Mouse (Mus musculus) limb, embryonic 13.5 days (tissue): ENCODE measurements around the gene Pkib. TPM values are rescaled to one million over a fixed set of nuclear protein-coding genes. Genes with fewer than 3 reads are reported as not detected.

Experiments used
- ATAC-seq: fragments of 200-750 bp; cut with Nextera tagmentation; 2 replicates; pipeline ENCODE4 v1.8.0; 2017; ENCODE audit warnings: low read depth, moderate number of reproducible peaks, moderate TSS enrichment; ENCODE audit not compliant: low FRiP score
- H3K27ac ChIP-seq: fragments of 300-500 bp; sonication (generic); 2 replicates; pipeline ENCODE4 v1.5.1; 2015; ENCODE audit warnings: inconsistent platforms, mild to moderate bottlenecking, moderate library complexity
- H3K27me3 ChIP-seq: fragments of 300-500 bp; sonication (generic); 2 replicates; pipeline ENCODE4 v1.6.1; 2015; ENCODE audit warnings: mild to moderate bottlenecking, inconsistent platforms
- H3K36me3 ChIP-seq: fragments of 300-500 bp; sonication (generic); 2 replicates; pipeline ENCODE4 v1.6.1; 2015; ENCODE audit warnings: inconsistent platforms, mild to moderate bottlenecking, moderate library complexity
- H3K4me1 ChIP-seq: fragments of 300-500 bp; sonication (generic); 2 replicates; pipeline ENCODE4 v1.6.1; 2015; ENCODE audit warnings: inconsistent platforms
- H3K4me2 ChIP-seq: fragments of 300-500 bp; sonication (generic); replicated peaks from 2 replicates; pipeline ENCODE4 v1.6.1; 2015; ENCODE audit warnings: inconsistent platforms, mild to moderate bottlenecking, moderate library complexity
- H3K4me3 ChIP-seq: fragments of 300-500 bp; sonication (generic); 2 replicates; pipeline ENCODE4 v1.5.1; 2015; ENCODE audit warnings: moderate library complexity, mild to moderate bottlenecking, inconsistent platforms
- H3K9ac ChIP-seq: fragments of 300-500 bp; sonication (generic); 2 replicates; pipeline ENCODE4 v1.6.1; 2015; ENCODE audit warnings: mild to moderate bottlenecking, inconsistent platforms
- H3K9me3 ChIP-seq: fragments of 300-500 bp; sonication (generic); 2 replicates; pipeline ENCODE4 v1.6.1; 2016; ENCODE audit warnings: inconsistent platforms
- WGBS: fragments of 180-500 bp; shearing (Covaris S2); methylation state at CpG from one replicate; pipeline ENCODE4 v1.1.7; 2015; 5-methylcytosine and 5-hydroxymethylcytosine counted together
- polyA plus RNA-seq: library from polyadenylated mRNA; unstranded; fragments of >200 nt; fragmentation: Nextera tagmentation; extraction: Ambion mirVana; gene quantifications from 2 replicates; pipeline ENCODE4 v1.2.1, GENCODE M21; 2015

The Pkib gene
- polyA plus RNA-seq, 1 experiment from 2014 or later, result 1.2 TPM

DNA sequence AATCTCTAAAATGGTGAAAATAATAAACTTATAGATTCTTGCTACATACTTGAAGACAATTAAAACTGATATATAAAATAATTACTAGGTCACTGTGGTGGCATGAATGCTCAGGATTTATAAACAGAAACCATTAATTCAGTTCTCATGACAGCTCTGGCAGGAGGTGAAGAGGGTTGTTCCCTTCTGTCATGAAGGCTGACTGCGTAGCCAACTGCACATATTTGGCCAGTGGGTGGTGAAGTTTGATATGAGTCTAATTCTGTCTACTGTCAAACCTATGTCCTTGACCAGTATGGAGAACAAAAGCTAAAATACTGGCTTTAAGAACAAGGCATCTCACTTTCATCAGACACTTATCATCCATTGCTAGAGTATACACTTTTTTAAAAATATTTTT is 21.5 kb downstream of the Pkib start:
- no peak for ATAC-seq
- Histone ChIP-seq H3K4me1 (no peaks in the 10 kb centered on the region), H3K27ac (no peak overlapping the region), H3K9ac (no peak overlapping the region), H3K4me2 (no peak overlapping the region), H3K27me3 (no peaks in the 10 kb centered on the region), H3K9me3 (no peaks in the 10 kb centered on the region), H3K36me3 (no peaks in the 10 kb centered on the region), H3K4me3 (no peak overlapping the region)
- 79% methylated on average over 1 of the region's 1 CpGs for WGBS

DNA sequence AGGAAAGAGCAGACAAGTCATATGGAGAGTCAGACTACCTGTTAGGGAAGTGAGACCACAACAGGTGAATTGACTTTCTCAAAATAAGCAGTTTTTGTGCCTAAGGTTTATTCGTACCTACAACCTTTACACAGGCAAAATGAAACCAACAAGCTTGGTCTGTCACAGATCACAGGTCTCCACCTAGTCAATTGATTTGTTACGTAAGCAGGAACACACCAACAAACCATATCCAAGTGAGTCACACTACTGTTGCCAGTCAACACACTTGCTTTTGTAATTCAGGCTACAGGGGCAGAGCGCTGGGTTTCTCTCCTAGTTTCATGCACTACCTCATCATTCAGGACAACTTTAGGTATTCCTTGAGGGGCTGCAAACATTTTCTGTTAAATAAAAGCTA is 28.7 kb downstream of the Pkib start:
- Histone ChIP-seq H3K9me3 (no peaks in the 10 kb centered on the region), H3K4me3 (no peak overlapping the region), H3K27me3 (no peaks in the 10 kb centered on the region), H3K4me2 (no peak overlapping the region), H3K9ac (no peak overlapping the region), H3K36me3 (no peaks in the 10 kb centered on the region), H3K4me1 (no peaks in the 10 kb centered on the region), H3K27ac (no peak overlapping the region)
- ATAC-seq, result no peak
- WGBS, result 87% methylated on average over 3 of the region's 3 CpGs

DNA sequence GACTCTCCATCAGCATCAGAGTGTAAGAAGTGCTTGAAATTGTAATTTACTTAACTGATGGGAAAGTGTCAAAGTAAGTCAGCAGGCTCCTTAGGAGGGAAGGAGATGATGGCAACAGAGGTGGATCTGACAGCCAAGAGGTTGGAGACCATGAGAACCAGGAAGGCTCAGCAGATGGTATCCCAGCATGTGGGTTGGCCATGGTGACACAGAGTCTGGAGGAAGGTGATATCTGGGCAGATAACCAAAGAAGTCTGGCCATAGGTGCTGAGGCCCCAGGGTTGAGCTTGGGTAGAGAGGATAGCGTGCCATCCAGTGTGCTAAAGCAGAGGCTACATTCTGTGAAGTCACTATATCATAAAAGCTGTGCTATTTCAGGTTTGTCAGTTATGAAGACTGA is 32.0 kb downstream of the Pkib start:
- Histone ChIP-seq H3K9me3 (no peaks in the 10 kb centered on the region), H3K4me2 (no peak overlapping the region), H3K9ac (no peak overlapping the region), H3K27me3 (no peaks in the 10 kb centered on the region), H3K36me3 (no peaks in the 10 kb centered on the region), H3K4me1 (no peaks in the 10 kb centered on the region), H3K4me3 (no peak overlapping the region), H3K27ac (no peak overlapping the region)
- no peak for ATAC-seq
- WGBS, result 78% methylated on average over 1 of the region's 1 CpGs

DNA sequence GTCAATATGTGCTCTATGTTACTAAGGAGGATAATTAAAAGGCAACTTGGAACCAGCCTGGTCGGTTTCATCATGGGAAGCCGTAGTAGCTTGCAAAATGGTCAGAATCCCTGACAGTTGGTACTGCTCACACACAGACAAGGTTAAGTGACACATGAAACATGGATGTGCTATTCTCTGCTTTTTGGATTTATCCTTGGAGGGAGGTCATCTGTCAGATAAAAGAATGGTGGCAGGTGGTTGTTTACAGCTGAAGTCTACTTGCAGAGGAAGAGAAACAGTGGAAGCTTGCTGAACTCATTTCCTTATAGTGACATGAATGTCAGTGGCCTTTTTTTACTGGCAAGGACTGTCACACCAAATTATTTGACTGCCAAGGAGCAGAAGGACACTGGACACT is 32.5 kb downstream of the Pkib start:
- Histone ChIP-seq H3K27ac (no peak overlapping the region), H3K4me3 (no peak overlapping the region), H3K4me2 (no peak overlapping the region), H3K27me3 (no peaks in the 10 kb centered on the region), H3K9me3 (no peaks in the 10 kb centered on the region), H3K4me1 (no peaks in the 10 kb centered on the region), H3K36me3 (no peaks in the 10 kb centered on the region), H3K9ac (no peak overlapping the region)
- WGBS, result 91% methylated on average over 2 of the region's 2 CpGs
- ATAC-seq, result no peak

DNA sequence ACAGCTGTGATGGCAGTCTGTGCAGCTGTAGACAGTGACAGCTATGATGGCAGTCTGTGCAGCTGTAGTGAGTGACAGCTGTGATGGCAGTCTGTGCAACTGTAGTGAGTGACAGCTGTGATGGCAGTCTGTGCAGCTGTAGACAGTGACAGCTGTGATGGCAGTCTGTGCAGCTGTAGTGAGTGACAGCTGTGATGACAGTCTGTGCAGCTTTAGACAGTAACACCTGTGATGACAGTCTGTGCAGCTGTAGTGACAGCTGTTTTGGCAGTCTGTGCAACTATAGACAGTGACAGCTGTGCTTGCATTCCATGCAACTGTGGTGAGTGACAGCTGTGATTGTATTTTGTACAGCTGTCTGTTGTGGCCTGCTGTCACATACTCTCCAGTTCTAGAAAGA is 44.0 kb downstream of the Pkib start:
- no peaks in the 10 kb centered on the region for H3K9me3 ChIP-seq
- ATAC-seq, result no peak

DNA sequence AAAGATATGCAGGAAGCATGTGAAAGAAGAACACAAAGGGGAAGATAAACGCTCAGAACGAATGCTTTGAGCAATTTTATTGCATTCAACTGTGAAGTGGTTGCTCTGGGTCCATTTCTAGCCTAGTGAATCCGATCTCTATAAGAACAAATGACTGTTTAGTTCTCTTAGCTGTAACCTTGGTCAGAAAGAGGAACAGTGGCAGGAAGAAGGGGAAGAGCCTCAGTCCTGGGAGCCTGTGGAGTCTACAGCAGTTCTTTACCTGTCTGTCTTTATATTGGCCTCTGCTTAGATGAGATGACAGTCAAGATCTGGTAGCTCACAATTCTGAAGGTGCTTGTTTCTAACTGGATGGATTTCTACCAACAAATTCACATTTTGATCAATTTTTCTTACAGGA is 56.2 kb downstream of the Pkib start:
- Histone ChIP-seq H3K27ac (no peak overlapping the region), H3K4me3 (no peak overlapping the region), H3K4me2 (no peak overlapping the region), H3K36me3 (no peaks in the 10 kb centered on the region), H3K9ac (no peak overlapping the region), H3K9me3 (no peaks in the 10 kb centered on the region), H3K27me3 (no peaks in the 10 kb centered on the region), H3K4me1 (no peaks in the 10 kb centered on the region)
- ATAC-seq, result no peak
- 86% methylated on average over 3 of the region's 3 CpGs for WGBS

More for the DNA sequence above, 44.0 kb downstream of the Pkib start:
- Histone ChIP-seq H3K27me3 (no peaks in the 10 kb centered on the region), H3K4me3 (no peak overlapping the region), H3K27ac (no peak overlapping the region), H3K4me1 (no peaks in the 10 kb centered on the region), H3K9ac (no peak overlapping the region), H3K36me3 (no peaks in the 10 kb centered on the region), H3K4me2 (no peak overlapping the region)

DNA sequence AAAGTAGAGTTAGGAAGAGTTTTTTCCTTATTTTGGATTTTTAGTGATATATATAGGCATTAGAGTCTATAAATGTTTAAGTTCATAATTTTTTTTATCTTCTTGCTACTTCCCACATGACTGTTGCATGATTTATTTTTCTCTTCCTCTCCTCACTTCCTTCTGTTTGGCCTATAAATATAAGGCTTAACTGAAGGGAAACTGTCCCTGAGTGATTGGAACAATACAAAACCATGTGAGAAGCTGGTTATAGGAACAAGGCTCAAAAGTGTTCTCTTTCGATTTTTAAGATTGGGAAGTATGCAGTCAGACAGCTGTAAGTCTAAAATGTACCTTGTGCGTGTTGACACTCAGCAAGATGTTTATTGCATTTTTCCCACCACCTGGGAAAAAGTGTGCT is 58.4 kb downstream of the Pkib start:
- Histone ChIP-seq H3K27ac (no peak overlapping the region), H3K9me3 (no peaks in the 10 kb centered on the region), H3K9ac (no peak overlapping the region), H3K4me2 (no peak overlapping the region), H3K4me3 (no peak overlapping the region), H3K4me1 (no peaks in the 10 kb centered on the region), H3K27me3 (no peaks in the 10 kb centered on the region), H3K36me3 (no peaks in the 10 kb centered on the region)
- ATAC-seq, result no peak
- 72% methylated on average over 2 of the region's 2 CpGs for WGBS

DNA sequence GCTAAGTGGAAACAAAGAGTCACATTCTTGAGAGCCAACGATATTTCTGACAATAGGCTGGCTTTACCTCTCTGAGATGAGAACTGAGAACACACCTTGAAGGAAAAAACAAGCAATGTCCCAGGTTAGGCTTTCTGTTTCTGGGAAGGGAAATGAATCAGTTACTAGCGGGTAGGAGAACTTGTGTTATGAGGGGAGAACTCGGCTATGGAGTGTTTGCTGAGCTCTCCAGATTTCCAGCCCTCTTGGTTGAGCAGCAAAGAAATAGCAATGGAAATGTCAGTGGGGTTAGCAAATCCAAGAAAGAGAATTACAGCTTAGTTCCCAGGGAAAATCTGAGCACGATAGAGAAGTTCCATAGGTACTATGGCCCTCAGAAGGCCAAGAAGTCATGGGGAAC is 70.5 kb downstream of the Pkib start:
- H3K9ac ChIP-seq, result no peak overlapping the region
- H3K4me3 ChIP-seq, result no peak overlapping the region
- no peak for ATAC-seq
- no peaks in the 10 kb centered on the region for H3K4me1 ChIP-seq
- no peak overlapping the region for H3K4me2 ChIP-seq
- no peaks in the 10 kb centered on the region for H3K9me3 ChIP-seq
- no peak overlapping the region for H3K27ac ChIP-seq
- H3K27me3 ChIP-seq, result no peaks in the 10 kb centered on the region
- H3K36me3 ChIP-seq, result no peaks in the 10 kb centered on the region
- 85% methylated on average over 4 of the region's 4 CpGs for WGBS

DNA sequence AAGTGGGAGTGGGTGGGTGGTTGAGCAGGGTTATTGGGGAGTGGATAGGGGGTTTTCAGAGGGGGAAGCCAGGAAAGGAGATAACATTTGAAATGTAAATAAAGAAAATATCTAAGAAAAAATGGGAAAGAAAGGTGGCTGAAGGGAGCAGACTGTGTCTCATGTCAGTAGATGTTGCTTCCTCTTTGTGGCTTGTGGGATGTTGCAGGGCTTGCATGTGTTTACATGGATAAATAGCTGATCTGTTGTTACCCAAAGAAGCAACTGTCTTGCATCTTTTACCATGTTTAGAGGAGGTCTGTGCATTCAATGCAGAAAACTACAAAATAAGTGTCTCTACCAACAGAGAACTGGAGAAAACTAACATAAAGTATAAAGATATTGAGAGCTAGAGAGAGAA is 89.3 kb downstream of the Pkib start:
- Histone ChIP-seq H3K4me2 (no peak overlapping the region), H3K27me3 (no peaks in the 10 kb centered on the region), H3K27ac (no peak overlapping the region), H3K9ac (no peak overlapping the region), H3K9me3 (no peaks in the 10 kb centered on the region), H3K4me1 (no peaks in the 10 kb centered on the region), H3K36me3 (no peaks in the 10 kb centered on the region), H3K4me3 (no peak overlapping the region)
- no peak for ATAC-seq

DNA sequence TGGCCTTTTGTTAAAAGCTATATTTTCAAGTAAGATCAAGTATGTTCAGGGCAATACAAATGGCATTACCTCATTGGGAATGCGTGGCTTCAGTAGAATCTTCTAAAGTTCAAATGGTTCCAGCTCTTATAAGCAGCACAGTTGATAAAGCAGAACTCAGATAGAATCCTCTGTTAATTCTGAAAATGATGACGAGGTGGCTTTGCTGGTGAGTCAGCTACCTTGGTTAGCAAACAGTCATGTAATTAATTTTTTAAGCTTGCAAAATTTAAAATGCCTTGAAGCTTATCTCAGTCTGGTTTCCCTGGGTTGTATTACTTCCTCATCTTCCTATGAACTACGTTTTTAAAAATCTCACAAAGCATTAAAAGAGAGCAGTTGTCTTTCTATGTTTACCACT is 90.6 kb downstream of the Pkib start:
- H3K36me3 ChIP-seq, result no peaks in the 10 kb centered on the region
- 77% methylated on average over 3 of the region's 3 CpGs for WGBS
- no peaks in the 10 kb centered on the region for H3K4me1 ChIP-seq
- H3K27ac ChIP-seq, result no peak overlapping the region
- no peaks in the 10 kb centered on the region for H3K9me3 ChIP-seq
- H3K4me3 ChIP-seq, result no peak overlapping the region
- H3K27me3 ChIP-seq, result no peaks in the 10 kb centered on the region
- H3K9ac ChIP-seq, result no peak overlapping the region
- no peak overlapping the region for H3K4me2 ChIP-seq
- ATAC-seq, result no peak

DNA sequence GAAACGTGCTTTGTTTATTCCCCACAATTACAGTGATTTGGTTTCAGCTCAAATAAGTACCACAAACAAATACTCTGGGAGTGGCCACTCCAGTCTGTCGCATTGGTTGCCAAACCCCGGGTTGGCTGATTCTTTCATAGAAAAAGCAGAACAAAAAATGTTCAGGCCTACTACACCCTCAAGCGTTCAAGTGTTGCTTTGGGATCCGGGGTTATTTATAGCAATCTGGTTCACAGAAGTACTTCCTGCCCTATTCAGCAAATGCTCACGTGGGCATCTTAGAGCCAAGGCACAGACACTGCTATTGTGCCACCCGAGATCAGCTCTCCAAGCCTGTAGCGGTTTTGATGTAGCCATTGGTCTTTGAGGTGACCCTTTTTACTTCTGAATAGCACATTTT is 95.9 kb downstream of the Pkib start:
- ATAC-seq, result no peak
- Histone ChIP-seq H3K4me1 (no peaks in the 10 kb centered on the region), H3K4me2 (no peak overlapping the region), H3K27ac (no peak overlapping the region), H3K27me3 (no peaks in the 10 kb centered on the region), H3K9me3 (no peaks in the 10 kb centered on the region), H3K9ac (no peak overlapping the region), H3K36me3 (no peaks in the 10 kb centered on the region), H3K4me3 (no peak overlapping the region)
- 81% methylated on average over 8 of the region's 8 CpGs for WGBS

DNA sequence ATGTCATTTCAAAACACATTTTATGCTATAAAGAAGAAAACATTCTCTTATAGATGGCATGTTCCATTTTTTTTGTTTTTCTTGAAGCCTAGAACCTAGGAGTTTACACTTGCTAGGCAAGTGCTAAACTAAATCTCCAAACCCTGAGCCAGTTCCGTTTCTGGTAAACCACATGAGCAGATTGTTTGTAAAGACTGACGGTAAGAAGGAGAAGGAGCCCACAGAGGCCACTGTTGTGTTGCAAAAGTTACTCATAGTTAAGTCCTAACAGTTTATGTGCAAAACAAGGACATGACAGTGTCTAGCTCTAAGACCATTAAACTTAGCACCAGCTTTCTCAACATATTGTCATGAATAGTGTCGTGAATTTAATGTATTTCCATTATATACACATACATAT is 99.9 kb downstream of the Pkib start:
- Histone ChIP-seq H3K27ac (no peak overlapping the region), H3K4me2 (no peak overlapping the region), H3K4me1 (no peaks in the 10 kb centered on the region), H3K36me3 (no peaks in the 10 kb centered on the region), H3K4me3 (no peak overlapping the region), H3K27me3 (no peaks in the 10 kb centered on the region), H3K9me3 (no peaks in the 10 kb centered on the region), H3K9ac (no peak overlapping the region)
- ATAC-seq, result no peak
- 87% methylated on average over 3 of the region's 3 CpGs for WGBS

DNA sequence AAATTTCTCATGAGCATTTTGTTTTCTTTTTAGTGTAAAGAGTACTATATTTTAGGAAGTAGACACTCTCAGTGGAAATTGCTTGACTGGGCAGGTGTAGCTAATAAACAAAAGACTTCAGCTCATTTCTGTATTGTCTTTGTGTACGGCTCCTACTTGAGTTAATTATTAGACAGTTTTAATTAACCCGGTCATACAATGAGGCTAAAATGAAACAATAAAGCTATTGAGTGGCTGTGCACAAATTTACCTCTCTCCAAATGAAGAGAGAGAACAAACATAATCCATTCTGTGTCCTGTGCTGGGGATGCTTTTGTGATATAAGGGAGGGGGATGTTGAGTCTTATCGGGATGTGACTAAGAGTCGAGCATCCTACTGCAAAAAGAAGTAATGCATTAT is 109.0 kb downstream of the Pkib start:
- no peak overlapping the region for H3K27ac ChIP-seq
- H3K36me3 ChIP-seq, result no peaks in the 10 kb centered on the region
- no peak overlapping the region for H3K4me3 ChIP-seq
- no peaks in the 10 kb centered on the region for H3K4me1 ChIP-seq
- no peak overlapping the region for H3K4me2 ChIP-seq
- WGBS, result 83% methylated on average over 4 of the region's 4 CpGs
- no peak for ATAC-seq
- H3K9me3 ChIP-seq, result no peaks in the 10 kb centered on the region
- H3K9ac ChIP-seq, result no peak overlapping the region
- H3K27me3 ChIP-seq, result 0 out of 2 replicates have a peak, but pooled peaks cover 5% of the 10 kb centered on the region

DNA sequence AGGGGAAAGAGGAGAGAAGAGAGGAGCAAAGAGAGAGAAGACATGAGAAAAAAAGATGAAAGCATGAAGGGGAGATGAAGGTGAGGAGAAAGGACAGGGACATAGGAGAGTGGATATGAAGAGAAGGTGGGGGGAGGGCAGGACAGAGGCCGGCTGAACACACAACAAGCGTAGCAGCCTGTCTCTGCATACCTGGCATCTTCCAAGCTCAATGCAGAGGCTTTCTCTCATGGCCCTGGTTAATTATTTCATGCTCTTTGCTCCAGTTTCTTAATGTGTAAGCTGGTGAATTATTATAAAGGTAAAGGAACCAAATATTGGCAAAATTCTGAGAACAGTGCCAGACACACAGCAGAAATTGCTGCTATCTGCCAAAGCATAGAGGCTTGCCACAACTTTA is 109.6 kb downstream of the Pkib start:
- ATAC-seq, result no peak
- no peak overlapping the region for H3K4me3 ChIP-seq
- H3K36me3 ChIP-seq, result no peaks in the 10 kb centered on the region
- no peak overlapping the region for H3K27ac ChIP-seq
- H3K9ac ChIP-seq, result no peak overlapping the region
- H3K4me1 ChIP-seq, result no peaks in the 10 kb centered on the region
- 0 out of 2 replicates have a peak, but pooled peaks cover 5% of the 10 kb centered on the region for H3K27me3 ChIP-seq
- WGBS, result 57% methylated on average over 2 of the region's 2 CpGs
- no peak overlapping the region for H3K4me2 ChIP-seq
- H3K9me3 ChIP-seq, result no peaks in the 10 kb centered on the region
